Mouse (Mus musculus) kidney, postnatal 0 days (tissue): ENCODE data around the gene Dhcr24. TPM values are rescaled to one million over a fixed set of nuclear protein-coding genes. Genes with fewer than 3 reads are reported as not detected.
A peak's percentile ranks its signal among the peaks of the same experiment; 100 is the strongest.

Experiments
- ATAC-seq: fragments of 200-750 bp; cut with Nextera tagmentation; replicated peaks from 2 replicates; pipeline ENCODE4 v1.8.0; 2017; ENCODE audit warnings: low read depth, moderate number of reproducible peaks, moderate TSS enrichment, moderate library complexity; ENCODE audit not compliant: low FRiP score
- DNase-seq: peaks from one replicate; pipeline ENCODE4 v3.0.0-alpha.2; 2016; ENCODE audit warnings: low spot score
- H3K27ac ChIP-seq: fragments of 300-500 bp; sonication (generic); 2 replicates; pipeline ENCODE4 v1.5.1; 2014; ENCODE audit warnings: mild to moderate bottlenecking
- H3K27me3 ChIP-seq: fragments of 300-500 bp; sonication (generic); 2 replicates; pipeline ENCODE4 v1.6.1; 2014; ENCODE audit warnings: low read length, mixed read lengths; ENCODE audit not compliant: insufficient read depth
- H3K36me3 ChIP-seq: fragments of 300-500 bp; sonication (generic); 2 replicates; pipeline ENCODE4 v1.6.1; 2014; ENCODE audit warnings: low read length, mixed read lengths; ENCODE audit not compliant: insufficient read depth
- H3K4me1 ChIP-seq: fragments of 300-500 bp; sonication (generic); replicated peaks from 2 replicates; pipeline ENCODE4 v1.6.1; 2014; ENCODE audit warnings: antibody characterized with exemption, low read length, mixed read lengths; ENCODE audit not compliant: insufficient read depth
- H3K4me2 ChIP-seq: fragments of 300-500 bp; sonication (generic); 2 replicates; pipeline ENCODE4 v1.6.1; 2014; ENCODE audit warnings: mild to moderate bottlenecking, low read length, moderate library complexity, mixed read lengths
- H3K4me3 ChIP-seq: fragments of 300-500 bp; sonication (generic); replicated peaks from 2 replicates; pipeline ENCODE4 v1.5.1; 2014; ENCODE audit warnings: low read depth, low read length
- H3K9ac ChIP-seq: fragments of 300-500 bp; sonication (generic); 2 replicates; pipeline ENCODE4 v1.6.1; 2014; ENCODE audit warnings: low read depth, low read length
- H3K9me3 ChIP-seq: fragments of 300-500 bp; sonication (generic); replicated peaks from 2 replicates; pipeline ENCODE4 v1.6.1; 2016; ENCODE audit warnings: low read length, inconsistent platforms, mixed read lengths
- CTCF ChIP-seq: IDR thresholded peaks from 2 replicates; pipeline ENCODE4 v1.5.1; 2016; ENCODE audit warnings: antibody characterized with exemption, low read depth, mild to moderate bottlenecking, moderate library complexity
- WGBS: fragments of 180-500 bp; shearing (Covaris S2); extraction: QIAGEN DNeasy Blood & Tissue Kit; methylation state at CpG from one replicate; pipeline ENCODE4 v1.1.7; 2014; 5-methylcytosine and 5-hydroxymethylcytosine counted together
- polyA plus RNA-seq: library from polyadenylated mRNA; unstranded; fragments of >200 nt; fragmentation: Nextera tagmentation; extraction: Ambion mirVana; gene quantifications from 2 replicates; pipeline ENCODE4 v1.2.1, GENCODE M21; 2015

Gene Dhcr24
- polyA plus RNA-seq, 1 experiment from 2014 or later: 6.5 TPM

GRCm38 (mm10) chr4:106634086-106634479, 73.2 kb downstream of the Dhcr24 start:
- 38% methylated on average over 9 of the region's 9 CpGs for WGBS
- Histone ChIP-seq H3K36me3 (no peaks in the 10 kb centered on the region), H3K4me3 (no peak overlapping the region), H3K9ac (no peak overlapping the region), H3K4me2 (no peak overlapping the region), H3K9me3 (no peaks in the 10 kb centered on the region), H3K27ac (peak overlapping the region; percentile 70), H3K4me1 (peaks cover 8% of the 10 kb centered on the region), H3K27me3 (no peaks in the 10 kb centered on the region)
- ATAC-seq (0 out of 2 replicates have a peak, but pooled peaks have one; percentile 25), DNase-seq (no peak)
- no peak for TF ChIP-seq CTCF

Other genes with a start within 250 kb of the Dhcr24 start
- 10.4 and 12.2 TPM in 2 replicates for gene Usp24, start 244.8 kb upstream of the Dhcr24 start, polyA plus RNA-seq
- 5.6 and 6.7 TPM in 2 replicates for gene Pcsk9, start 96.7 kb upstream of the Dhcr24 start, polyA plus RNA-seq
- gene Bsnd, start 68.8 kb upstream of the Dhcr24 start, polyA plus RNA-seq: 40.1 and 40.6 TPM in 2 replicates
- not detected in 2 replicates for gene Lexm, start 56.2 kb downstream of the Dhcr24 start, polyA plus RNA-seq
- 5.0 and 5.9 TPM in 2 replicates for gene Ttc22, start 61.4 kb downstream of the Dhcr24 start, polyA plus RNA-seq
- gene Pars2, start 90.0 kb downstream of the Dhcr24 start, polyA plus RNA-seq: 11.8 and 12.8 TPM in 2 replicates
- gene Ttc4, start 117.9 kb downstream of the Dhcr24 start, polyA plus RNA-seq: 63.7 and 64.0 TPM in 2 replicates
- 0.58 and 0.91 TPM in 2 replicates for gene Mroh7, start 169.9 kb downstream of the Dhcr24 start, polyA plus RNA-seq
- 8.8 and 11.4 TPM in 2 replicates for gene Fam151a, start 172.9 kb downstream of the Dhcr24 start, polyA plus RNA-seq
- gene Acot11, start 244.0 kb downstream of the Dhcr24 start, polyA plus RNA-seq: 1.7 and 1.9 TPM in 2 replicates